Mouse (Mus musculus) MEL (cell line): ENCODE measurements around the gene Ppp2r5d. TPM values are rescaled to one million over a fixed set of nuclear protein-coding genes. Genes with fewer than 3 reads are reported as not detected.

ENCODE experiments used
- DNase-seq: peaks from one replicate; pipeline ENCODE4 v3.0.0; 2011; ENCODE audit warnings: low read depth, low spot score
- H3K27ac ChIP-seq: 2 replicates; pipeline ENCODE4 v1.5.1; 2012; ENCODE audit warnings: low read depth, mild to moderate bottlenecking, control low read depth, low read length, moderate library complexity; ENCODE audit not compliant: control insufficient read depth
- H3K27me3 ChIP-seq, 2 experiments: fragments of 150-350 bp in 1 of 2; sonication (generic) in 1 of 2; 2 replicates each; pipeline ENCODE4 v1.6.1; 2012; ENCODE audit warnings: low read length in 2 of 2, mild to moderate bottlenecking in 2 of 2, improper control_type of control experiment in 1 of 2, moderate library complexity in 1 of 2; ENCODE audit not compliant: insufficient read depth in 2 of 2, control insufficient read depth in 1 of 2
- H3K36me3 ChIP-seq, 2 experiments: 2 replicates each; pipeline ENCODE4 v1.6.1; 2012 to 2014; ENCODE audit warnings: low read length in 2 of 2, improper control_type of control experiment in 1 of 2, inconsistent platforms in 1 of 2, mild to moderate bottlenecking in 1 of 2; ENCODE audit not compliant: insufficient read depth in 2 of 2, control insufficient read depth in 1 of 2
- H3K4me1 ChIP-seq, 2 experiments: fragments of 150-350 bp in 1 of 2; sonication (generic) in 1 of 2; 2 replicates each; pipeline ENCODE4 v1.6.1; 2012; ENCODE audit warnings: low read length in 2 of 2, improper control_type of control experiment in 1 of 2, mild to moderate bottlenecking in 1 of 2; ENCODE audit not compliant: insufficient read depth in 2 of 2, control insufficient read depth in 1 of 2
- H3K4me3 ChIP-seq, 2 experiments: fragments of 150-350 bp in 1 of 2; sonication (generic) in 1 of 2; 2 replicates each; pipeline ENCODE4 v1.5.1; 2012; ENCODE audit warnings: low read depth in 2 of 2, low read length in 2 of 2, mild to moderate bottlenecking in 2 of 2, moderate library complexity in 2 of 2, control low read depth in 1 of 2, improper control_type of control experiment in 1 of 2; ENCODE audit not compliant: control insufficient read depth in 1 of 2, insufficient read depth in 1 of 2
- H3K79me2 ChIP-seq: 2 replicates; pipeline ENCODE4 v1.6.1; 2012; ENCODE audit warnings: mild to moderate bottlenecking, low read length, moderate library complexity; ENCODE audit not compliant: control insufficient read depth, poor library complexity, insufficient read depth
- H3K9ac ChIP-seq: 2 replicates; pipeline ENCODE4 v1.6.1; 2012; ENCODE audit warnings: low read depth, mild to moderate bottlenecking, control low read depth, low read length, moderate library complexity; ENCODE audit not compliant: control insufficient read depth, poor library complexity, severe bottlenecking
- H3K9me3 ChIP-seq: fragments of 150-350 bp; sonication (generic); replicated peaks from 2 replicates; pipeline ENCODE4 v1.6.1; 2012; ENCODE audit warnings: mild to moderate bottlenecking, low read length, improper control_type of control experiment, moderate library complexity; ENCODE audit not compliant: insufficient read depth
- CHD1 ChIP-seq: IDR thresholded peaks from 2 replicates; pipeline ENCODE4 v1.6.1; 2012; ENCODE audit warnings: low read depth, mild to moderate bottlenecking, inconsistent platforms, low read length, improper control_type of control experiment
- CHD2 ChIP-seq: IDR thresholded peaks from 2 replicates; pipeline ENCODE4 v1.6.1; 2011; ENCODE audit warnings: low read length, improper control_type of control experiment
- CTCF ChIP-seq, 3 experiments: IDR thresholded peaks in 2 of 3; conservative IDR thresholded peaks in 1 of 3; 2 replicates each; pipeline ENCODE4 v1.5.1; 2011 to 2012; ENCODE audit warnings: low read length in 3 of 3, low read depth in 2 of 3, mild to moderate bottlenecking in 2 of 3, improper control_type of control experiment in 1 of 3, inconsistent platforms in 1 of 3, mixed read lengths in 1 of 3, moderate library complexity in 1 of 3; ENCODE audit not compliant: control insufficient read depth in 1 of 3, insufficient read depth in 1 of 3, poor library complexity in 1 of 3, severe bottlenecking in 1 of 3
- E2F4 ChIP-seq: IDR thresholded peaks from 2 replicates; pipeline ENCODE4 v1.6.1; 2011; ENCODE audit warnings: low read depth, low read length, improper control_type of control experiment, borderline replicate concordance
- ETS1 ChIP-seq: IDR thresholded peaks from 2 replicates; pipeline ENCODE4 v1.6.1; 2012; ENCODE audit warnings: low read depth, mild to moderate bottlenecking, inconsistent platforms, low read length, improper control_type of control experiment, moderate library complexity
- GATA1 ChIP-seq: IDR thresholded peaks from 2 replicates; pipeline ENCODE4 v1.6.1; 2011; ENCODE audit warnings: low read depth, low read length, improper control_type of control experiment
- HCFC1 ChIP-seq: IDR thresholded peaks from 2 replicates; pipeline ENCODE4 v1.6.1; 2012; ENCODE audit warnings: low read depth, mild to moderate bottlenecking, inconsistent platforms, low read length, improper control_type of control experiment, moderate library complexity
- MAX ChIP-seq: IDR thresholded peaks from 2 replicates; pipeline ENCODE4 v1.6.1; 2011; ENCODE audit warnings: low read length, improper control_type of control experiment
- MAZ ChIP-seq: IDR thresholded peaks from 2 replicates; pipeline ENCODE4 v1.6.1; 2012; ENCODE audit warnings: low read depth, mild to moderate bottlenecking, inconsistent platforms, low read length, improper control_type of control experiment
- MXI1 ChIP-seq: IDR thresholded peaks from 2 replicates; pipeline ENCODE4 v1.6.1; 2011; ENCODE audit warnings: mild to moderate bottlenecking, low read depth, low read length, improper control_type of control experiment
- MYC ChIP-seq: IDR thresholded peaks from 2 replicates; pipeline ENCODE4 v1.6.1; 2011; ENCODE audit warnings: low read depth, mild to moderate bottlenecking, low read length, improper control_type of control experiment, moderate library complexity
- NELFE ChIP-seq: IDR thresholded peaks from 2 replicates; pipeline ENCODE4 v1.6.1; 2011; ENCODE audit warnings: low read depth, low read length, improper control_type of control experiment
- NRF1 ChIP-seq: IDR thresholded peaks from 2 replicates; pipeline ENCODE4 v1.6.1; 2014; ENCODE audit warnings: low read depth, mild to moderate bottlenecking, inconsistent platforms, low read length, improper control_type of control experiment, moderate library complexity; ENCODE audit not compliant: poor library complexity, insufficient read depth, severe bottlenecking
- POLR2A ChIP-seq, 2 experiments: IDR thresholded peaks; 2 replicates each; pipeline ENCODE4 v1.6.1; 2011 to 2012; ENCODE audit warnings: low read length in 2 of 2, mild to moderate bottlenecking in 2 of 2, control low read depth in 1 of 2, improper control_type of control experiment in 1 of 2, low read depth in 1 of 2, moderate library complexity in 1 of 2; ENCODE audit not compliant: control insufficient read depth in 1 of 2, insufficient read depth in 1 of 2, poor library complexity in 1 of 2
- RAD21 ChIP-seq: IDR thresholded peaks from 2 replicates; pipeline ENCODE4 v1.6.1; 2011; ENCODE audit warnings: mild to moderate bottlenecking, low read depth, low read length, improper control_type of control experiment
- SMC3 ChIP-seq: IDR thresholded peaks from 2 replicates; pipeline ENCODE4 v1.6.1; 2011; ENCODE audit warnings: low read depth, low read length, improper control_type of control experiment
- TCF12 ChIP-seq: IDR thresholded peaks from 2 replicates; pipeline ENCODE4 v1.6.1; 2014; ENCODE audit warnings: low read depth, mild to moderate bottlenecking, inconsistent platforms, low read length, improper control_type of control experiment, moderate library complexity
- ZC3H11A ChIP-seq: IDR thresholded peaks from 2 replicates; pipeline ENCODE4 v1.6.1; 2012; ENCODE audit warnings: low read depth, mild to moderate bottlenecking, inconsistent platforms, low read length, improper control_type of control experiment
- ZNF384 ChIP-seq: IDR thresholded peaks from 2 replicates; pipeline ENCODE4 v1.6.1; 2012; ENCODE audit warnings: low read depth, mild to moderate bottlenecking, inconsistent platforms, low read length, improper control_type of control experiment
- polyA plus RNA-seq, 2 experiments: library from polyadenylated mRNA; stranded (reverse) in 1 of 2; unstranded in 1 of 2; fragments of >175 nt in 1 of 2; fragments of >200 nt in 1 of 2; gene quantifications; 2 replicates each; pipeline versions ENCODE4 v1.2.1 to v1.2.4; 2012; ENCODE audit warnings: low replicate concordance in 2 of 2, low read depth in 1 of 2; ENCODE audit not compliant: insufficient read length in 2 of 2, insufficient read depth in 1 of 2, missing spikeins in 1 of 2
- total RNA-seq: library from RNA; depleted of rRNA; stranded (reverse); fragments of 300-350 nt; gene quantifications from 2 replicates; pipeline ENCODE4 v1.2.3, GENCODE M21; 2012

The Ppp2r5d gene
- total and polyA plus RNA-seq, 3 experiments = 47.6 to 82.9 (median 80.4) TPM

DNA sequence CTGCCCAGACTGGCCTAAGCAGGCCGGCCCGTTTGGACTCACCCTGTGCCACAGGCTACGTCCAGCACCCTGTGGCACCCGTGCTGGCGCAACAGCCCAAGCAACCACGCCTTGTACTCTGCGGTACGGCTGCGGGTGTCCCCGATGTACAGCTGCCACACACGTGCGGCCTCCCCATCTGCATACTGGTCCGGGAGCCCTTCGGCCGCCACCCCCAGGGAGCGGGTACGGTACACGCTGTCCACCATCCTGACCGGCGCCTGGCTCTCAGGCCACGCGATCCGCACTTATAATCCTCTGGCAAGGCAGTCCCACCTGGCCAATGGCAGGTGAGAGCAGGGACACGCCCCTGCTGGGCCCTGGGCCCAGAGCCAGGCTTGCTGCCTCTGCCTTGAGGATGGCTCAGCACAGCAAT is 24.0 kb upstream of the Ppp2r5d start, which contains the start of gene Gnmt:
Gnmt (minus strand) TSS at position 265 of the 415 bp plus-strand sequence.
- H3K4me3 ChIP-seq = no peak within 1 kb of the TSS
- DNase-seq = no peak
- H3K9me3 ChIP-seq = no peaks in the 10 kb centered on the region
- no peaks in the 10 kb centered on the region for H3K79me2 ChIP-seq
- no peaks in the 10 kb centered on the region for H3K36me3 ChIP-seq
- no peaks in the 10 kb centered on the region for H3K27me3 ChIP-seq
- H3K4me1 ChIP-seq = no peaks in the 10 kb centered on the region
- TF ChIP-seq MAZ (no peak), POLR2A (IDR thresholded peaks at IDR 0.05; ENCODE audit: control insufficient read depth in 1 of 2, insufficient read depth in 1 of 2, low read depth in 1 of 2, low read length in 2 of 2, poor library complexity in 1 of 2) (0 out of 4 replicates have a peak, but pooled peaks of 1 of the 2 experiments have one; percentile 23), MAX (no peak)
- H3K9ac ChIP-seq = no peak within 1 kb of the TSS
- no peak within 1 kb of the TSS for H3K27ac ChIP-seq

- DNase-seq = no peak
- no peaks in the 10 kb centered on the region for H3K9me3 ChIP-seq
- TF ChIP-seq HCFC1 (no peak), MYC (no peak), CHD1 (no peak), SMC3 (no peak), MXI1 (no peak), NELFE (no peak), TCF12 (no peak), MAZ (no peak), ETS1 (no peak), NRF1 (no peak), ZC3H11A (no peak), E2F4 (no peak)
- TF ChIP-seq, all 39 proteins: peak for 0
- H3K27me3 ChIP-seq = no peaks in the 10 kb centered on the region
- H3K9ac ChIP-seq = no peak overlapping the region
- H3K79me2 ChIP-seq = no peaks in the 10 kb centered on the region
- H3K36me3 ChIP-seq = no peaks in the 10 kb centered on the region
- H3K4me1 ChIP-seq = no peaks in the 10 kb centered on the region
- H3K27ac ChIP-seq = no peak overlapping the region
- H3K4me3 ChIP-seq = no peak overlapping the region
Measured at GRCm38 (mm10) chr17:46728496-46728895, 23.6 kb upstream of the Ppp2r5d start.

- Histone ChIP-seq H3K27ac (no peak overlapping the region), H3K4me1 (no peaks in the 10 kb centered on the region), H3K9me3 (no peaks in the 10 kb centered on the region), H3K4me3 (no peak overlapping the region), H3K9ac (no peak overlapping the region), H3K79me2 (no peaks in the 10 kb centered on the region), H3K36me3 (no peaks in the 10 kb centered on the region), H3K27me3 (no peaks in the 10 kb centered on the region)
- peak; percentile 54 to 59 (median 54) for TF ChIP-seq CTCF (IDR thresholded peaks at IDR 0.05 in 2 of 3, conservative IDR thresholded peaks at IDR 0.05 in 1 of 3; ENCODE audit: control insufficient read depth in 1 of 3, insufficient read depth in 1 of 3, low read depth in 2 of 3, low read length in 3 of 3, poor library complexity in 1 of 3, severe bottlenecking in 1 of 3)
- peak; percentile 58; the same call in 1 of the 2 replicates for TF ChIP-seq ZNF384
- TF ChIP-seq CHD2 = no peak
- no peak for TF ChIP-seq ZC3H11A
- no peak for TF ChIP-seq GATA1
- peak; percentile 31 for TF ChIP-seq RAD21
- peak; percentile 55 for TF ChIP-seq SMC3
- DNase-seq = peak; percentile 41
Measured at GRCm38 (mm10) chr17:46728021-46728420, 23.1 kb upstream of the Ppp2r5d start.
